Mouse (Mus musculus): Measurements from ENCODE around the gene Mcam.

DNA sequence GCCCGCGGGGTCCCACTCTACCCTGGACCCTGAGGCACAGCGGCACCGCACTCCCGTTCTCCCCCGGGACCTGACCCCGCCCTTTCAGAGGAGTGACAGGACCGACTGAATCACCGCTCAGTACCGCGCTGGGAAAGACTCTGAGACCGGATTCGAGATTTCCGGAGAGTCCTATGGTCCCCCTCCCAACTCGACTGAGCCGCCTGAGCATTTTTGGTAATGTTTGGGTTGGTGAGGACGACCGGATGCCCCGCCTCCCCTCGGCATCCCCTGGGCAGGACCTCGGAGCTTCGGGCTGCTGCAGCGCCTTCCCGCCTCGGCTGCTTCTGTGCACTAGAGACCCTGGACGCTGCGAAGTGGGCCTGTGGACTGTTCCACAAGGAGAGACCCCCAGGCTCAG, 4.2 kb upstream of the Mcam start:
- TF ChIP-seq POLR2A (IDR thresholded peaks at IDR 0.05; ENCODE audit: borderline replicate concordance, low read depth, low read length): no peak
- TF ChIP-seq CTCF (IDR thresholded peaks at IDR 0.05; ENCODE audit: low read depth, low read length): no peak
